Mouse (Mus musculus) layer of hippocampus, adult 2 months (tissue): Measurements from ENCODE around the gene Padi2. TPM values are rescaled to one million over a fixed set of nuclear protein-coding genes. Genes with fewer than 3 reads are reported as not detected.
A peak's percentile ranks its signal among the peaks of the same experiment; 100 is the strongest.

ENCODE experiments used
- DNase-seq, 2 experiments: peaks; one replicate each; pipeline ENCODE4 v3.0.0; 2022; ENCODE audit warnings: low spot score in 2 of 2
- H3K27ac ChIP-seq: fragments of 200-600 bp; 2 replicates; pipeline ENCODE4 v1.8.1; 2022
- H3K4me3 ChIP-seq: fragments of 200-600 bp; 2 replicates; pipeline ENCODE4 v1.8.1; 2022; ENCODE audit warnings: mild to moderate bottlenecking
- CTCF ChIP-seq: fragments of 200-600 bp; conservative IDR thresholded peaks from 2 replicates; pipeline ENCODE4 v1.8.1; 2022; ENCODE audit warnings: antibody characterized with exemption, mild to moderate bottlenecking, moderate library complexity
- total RNA-seq, 2 experiments: library from RNA; stranded (reverse); gene quantifications; 2 replicates each; pipeline ENCODE4 v1.2.3; 2021

The Padi2 gene
- total RNA-seq, 2 experiments from 2014 or later = 20.2 to 26.5 TPM

DNA sequence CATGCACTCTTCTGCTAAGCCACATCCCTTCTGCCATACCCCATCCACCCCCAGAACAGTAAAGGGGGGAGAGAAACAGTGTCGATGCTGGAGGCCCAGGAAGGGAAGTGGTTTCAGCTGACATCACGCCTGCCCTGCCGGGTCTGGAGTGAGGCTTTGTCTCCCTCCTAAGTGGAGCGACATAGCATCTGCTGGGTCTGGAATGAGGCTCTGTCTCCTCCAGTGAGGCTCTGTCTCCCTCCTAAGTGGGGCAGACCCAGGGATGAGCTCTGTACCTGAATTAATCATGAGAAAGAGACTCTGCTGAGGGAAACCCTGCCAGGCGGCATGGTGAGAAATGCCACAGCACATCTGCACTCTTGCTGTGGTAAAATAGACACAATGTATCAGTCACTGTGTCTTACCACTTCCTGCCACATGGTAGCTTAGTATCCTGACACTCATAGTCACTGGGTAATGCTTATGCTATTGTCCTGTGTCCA lies 38.9 kb downstream of the Padi2 start:
- Histone ChIP-seq H3K4me3 (no peak overlapping the region), H3K27ac (peak overlapping the region; percentile 55)
- TF ChIP-seq CTCF = no peak
- no peak for DNase-seq

DNA sequence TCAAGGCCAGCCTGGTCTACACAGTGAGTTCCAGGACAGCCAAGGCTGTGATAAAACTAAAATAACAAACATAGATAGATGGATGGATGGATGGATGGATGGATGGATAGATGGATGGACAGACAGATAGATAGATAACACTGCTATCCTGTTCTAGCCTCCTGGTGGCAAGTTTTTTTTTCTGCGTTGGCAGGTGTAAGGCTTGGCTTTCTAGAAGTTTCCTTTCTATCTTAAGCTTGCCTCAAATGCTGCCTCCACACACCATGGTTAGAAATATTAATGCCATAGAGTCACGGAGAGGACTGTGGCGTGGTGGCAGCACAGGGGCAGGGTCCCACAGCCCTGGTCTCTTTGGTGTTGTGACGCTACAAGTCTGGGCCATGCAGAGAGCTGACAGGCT lies 39.4 kb downstream of the Padi2 start:
- H3K4me3 ChIP-seq = no peak overlapping the region
- DNase-seq = no peak
- TF ChIP-seq CTCF = no peak
- H3K27ac ChIP-seq = peak overlapping the region; percentile 55; the same call in 1 of the 2 replicates

DNA sequence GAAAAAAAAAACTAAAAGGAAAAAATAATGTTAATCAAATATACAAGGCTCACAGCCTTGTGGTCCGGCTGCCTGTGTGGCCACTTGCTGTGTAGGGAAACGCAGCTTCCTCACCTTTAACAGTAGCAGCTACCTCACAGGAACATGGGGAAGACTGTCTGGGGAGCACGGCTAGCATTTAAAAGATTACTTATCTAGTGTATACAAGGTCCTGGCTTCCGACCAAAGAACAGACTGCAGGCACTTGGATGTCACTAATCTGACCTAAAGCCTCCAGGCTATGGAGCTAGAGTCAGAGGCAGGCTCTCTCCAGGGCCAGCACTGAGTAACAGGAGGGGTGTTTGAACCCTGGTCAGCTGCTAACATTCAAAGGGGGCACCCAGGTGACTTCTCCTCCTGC lies 39.9 kb downstream of the Padi2 start:
- no peak overlapping the region for H3K27ac ChIP-seq
- DNase-seq = no peak
- no peak overlapping the region for H3K4me3 ChIP-seq
- no peak for TF ChIP-seq CTCF

DNA sequence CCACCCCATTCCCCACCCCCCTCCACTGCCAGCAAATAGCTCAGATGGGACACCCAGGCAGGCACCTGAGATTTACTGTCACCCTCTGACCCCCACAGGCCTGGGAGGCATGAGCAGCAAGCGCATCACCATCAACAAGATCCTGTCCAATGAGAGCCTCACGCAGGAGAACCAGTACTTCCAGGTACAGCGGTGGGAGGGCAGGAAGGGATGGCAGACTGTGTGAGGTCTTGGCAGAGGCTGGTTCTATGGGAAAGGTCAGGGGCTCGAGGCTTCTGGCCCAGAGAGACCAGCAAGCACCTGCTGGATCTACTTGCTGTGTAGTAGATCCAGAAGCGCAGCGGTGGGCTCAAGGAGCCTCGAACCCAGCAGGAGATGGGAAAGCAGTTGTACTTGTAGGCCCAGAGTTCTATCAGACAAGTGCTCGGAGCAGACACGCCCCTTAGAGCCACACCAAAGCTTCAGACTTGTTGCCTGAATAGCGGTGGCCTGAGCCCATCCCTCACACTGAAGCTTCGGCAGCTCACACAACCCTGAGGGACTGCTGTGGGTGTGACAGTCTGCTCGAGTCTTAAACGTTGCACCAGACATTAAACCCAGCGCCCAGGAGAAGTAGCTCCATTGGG lies 40.5 kb downstream of the Padi2 start:
- Histone ChIP-seq H3K27ac (no peak overlapping the region), H3K4me3 (no peak overlapping the region)
- no peak for TF ChIP-seq CTCF
- no peak for DNase-seq

DNA sequence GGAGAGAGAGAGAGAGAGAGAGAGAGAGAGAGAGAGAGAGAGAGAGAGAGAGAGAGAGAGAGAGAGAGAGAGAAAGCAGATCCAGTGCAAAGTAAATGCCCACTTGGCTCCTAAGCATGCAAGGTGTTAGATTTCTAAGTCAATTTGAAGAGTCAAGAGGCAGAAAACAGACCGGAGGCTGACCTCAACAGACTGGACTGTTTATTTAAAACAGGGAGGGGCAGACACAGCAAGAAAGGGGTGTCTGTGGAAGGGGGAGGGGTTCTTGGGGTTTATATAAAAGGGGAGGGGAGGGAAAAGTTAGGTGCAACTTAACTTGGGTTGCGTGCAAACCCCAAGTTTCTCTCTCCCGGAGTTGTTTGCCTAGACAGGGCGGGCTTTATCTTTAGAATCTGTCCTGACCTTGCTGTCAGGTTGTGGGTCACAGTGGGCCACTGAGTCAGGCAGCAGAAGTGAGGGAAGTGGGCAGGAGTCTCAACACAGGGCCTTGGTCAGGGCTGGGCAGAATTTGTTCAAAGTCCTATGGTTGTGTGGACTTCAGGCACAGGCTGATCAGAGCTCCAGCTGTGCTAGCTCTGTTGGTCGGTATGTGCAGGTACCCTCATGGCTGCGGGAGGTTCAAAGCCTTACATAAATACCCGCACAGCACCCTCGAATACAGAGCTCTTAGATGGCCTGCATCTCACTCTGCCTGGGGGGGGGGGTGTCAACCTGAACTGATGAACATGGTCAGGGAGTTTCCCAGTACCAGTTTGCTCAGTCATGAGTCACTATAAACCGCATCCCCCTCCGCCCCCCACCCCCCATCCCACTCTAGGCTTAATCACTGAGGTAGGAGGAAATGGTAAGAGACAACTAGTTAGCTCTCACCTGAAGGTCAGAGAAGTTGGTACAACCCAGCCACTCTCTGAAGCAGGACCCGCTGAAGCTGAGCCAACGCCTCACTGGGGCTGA lies 41.6 kb downstream of the Padi2 start:
- DNase-seq = no peak
- Histone ChIP-seq H3K4me3 (no peak overlapping the region), H3K27ac (no peak overlapping the region)
- no peak for TF ChIP-seq CTCF

DNA sequence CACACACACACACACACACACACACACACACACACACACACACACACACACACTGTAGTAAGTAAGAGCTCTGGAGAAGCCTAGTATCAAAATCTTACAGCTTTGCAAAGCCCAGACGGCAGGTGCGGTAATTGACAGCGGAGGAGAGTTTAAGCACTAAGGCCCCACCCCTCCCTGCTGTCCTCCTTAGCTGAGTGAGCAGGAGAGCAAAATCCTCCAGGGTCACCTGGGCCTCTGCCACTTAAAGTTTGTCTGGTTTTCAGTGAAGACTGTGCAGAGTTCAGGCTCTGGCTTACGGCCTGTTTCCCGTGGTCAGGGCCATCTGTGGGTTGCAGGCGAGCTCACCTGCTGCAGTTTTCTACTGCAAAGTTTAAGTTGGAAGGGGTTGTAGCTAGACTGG lies 42.3 kb downstream of the Padi2 start:
- no peak overlapping the region for H3K27ac ChIP-seq
- DNase-seq = no peak
- no peak for TF ChIP-seq CTCF
- H3K4me3 ChIP-seq = no peak overlapping the region

DNA sequence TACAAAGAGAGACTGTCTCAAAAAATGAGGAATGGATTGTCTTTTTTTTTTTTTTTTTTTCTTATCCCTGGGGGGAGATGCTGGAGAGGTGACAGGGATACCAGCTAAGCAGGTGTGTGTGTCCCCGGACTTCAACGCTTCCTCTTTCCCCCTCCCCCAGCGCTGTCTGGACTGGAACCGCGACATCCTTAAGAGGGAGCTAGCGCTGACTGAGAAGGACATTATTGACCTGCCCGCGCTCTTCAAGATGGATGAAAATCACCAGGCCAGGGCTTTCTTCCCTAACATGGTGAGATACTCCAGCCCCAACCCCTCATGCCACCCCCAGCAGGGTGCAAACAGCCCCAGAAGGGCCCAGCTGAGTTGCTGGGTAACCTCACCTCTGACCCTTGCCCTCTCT lies 42.9 kb downstream of the Padi2 start:
- TF ChIP-seq CTCF = no peak
- H3K4me3 ChIP-seq = no peak overlapping the region
- no peak overlapping the region for H3K27ac ChIP-seq
- no peak for DNase-seq

DNA sequence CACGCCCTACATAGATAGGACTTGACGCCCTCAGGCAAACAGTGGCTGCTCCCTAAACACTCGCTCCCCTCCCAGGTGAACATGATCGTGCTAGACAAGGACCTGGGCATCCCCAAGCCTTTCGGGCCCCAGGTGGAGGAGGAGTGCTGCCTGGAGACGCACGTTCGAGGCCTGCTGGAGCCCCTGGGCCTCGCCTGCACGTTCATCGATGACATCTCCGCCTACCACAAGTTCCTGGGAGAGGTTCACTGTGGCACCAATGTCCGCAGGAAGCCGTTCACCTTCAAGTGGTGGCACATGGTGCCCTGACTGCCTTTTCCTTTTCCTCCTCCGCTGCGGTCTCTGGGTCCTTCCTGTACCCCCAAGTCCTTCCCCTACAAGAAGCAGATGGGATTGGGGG lies 43.5 kb downstream of the Padi2 start:
- no peak for TF ChIP-seq CTCF
- Histone ChIP-seq H3K4me3 (no peak overlapping the region), H3K27ac (no peak overlapping the region)
- no peak for DNase-seq

DNA sequence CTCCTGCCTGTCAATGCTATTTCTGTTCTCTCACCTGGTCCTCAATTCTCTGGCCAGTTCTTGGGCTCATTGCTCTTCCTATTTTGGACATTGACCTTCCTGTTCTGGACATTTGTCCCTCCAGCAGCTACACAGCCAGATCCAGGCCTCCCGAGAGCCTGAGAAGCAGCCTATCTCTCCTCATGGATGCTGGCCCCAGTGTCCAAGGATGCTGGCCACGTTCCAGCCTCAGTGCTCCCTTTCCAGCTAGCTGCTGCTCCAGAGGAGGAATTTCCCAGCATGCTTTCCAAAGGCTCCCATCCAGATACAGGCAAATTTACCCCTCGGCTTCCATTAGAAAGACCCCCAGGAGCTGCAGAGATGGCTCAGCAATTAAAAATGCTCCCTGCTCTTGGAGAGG lies 44.4 kb downstream of the Padi2 start:
- H3K27ac ChIP-seq = no peak overlapping the region
- TF ChIP-seq CTCF = no peak
- no peak overlapping the region for H3K4me3 ChIP-seq
- no peak for DNase-seq

DNA sequence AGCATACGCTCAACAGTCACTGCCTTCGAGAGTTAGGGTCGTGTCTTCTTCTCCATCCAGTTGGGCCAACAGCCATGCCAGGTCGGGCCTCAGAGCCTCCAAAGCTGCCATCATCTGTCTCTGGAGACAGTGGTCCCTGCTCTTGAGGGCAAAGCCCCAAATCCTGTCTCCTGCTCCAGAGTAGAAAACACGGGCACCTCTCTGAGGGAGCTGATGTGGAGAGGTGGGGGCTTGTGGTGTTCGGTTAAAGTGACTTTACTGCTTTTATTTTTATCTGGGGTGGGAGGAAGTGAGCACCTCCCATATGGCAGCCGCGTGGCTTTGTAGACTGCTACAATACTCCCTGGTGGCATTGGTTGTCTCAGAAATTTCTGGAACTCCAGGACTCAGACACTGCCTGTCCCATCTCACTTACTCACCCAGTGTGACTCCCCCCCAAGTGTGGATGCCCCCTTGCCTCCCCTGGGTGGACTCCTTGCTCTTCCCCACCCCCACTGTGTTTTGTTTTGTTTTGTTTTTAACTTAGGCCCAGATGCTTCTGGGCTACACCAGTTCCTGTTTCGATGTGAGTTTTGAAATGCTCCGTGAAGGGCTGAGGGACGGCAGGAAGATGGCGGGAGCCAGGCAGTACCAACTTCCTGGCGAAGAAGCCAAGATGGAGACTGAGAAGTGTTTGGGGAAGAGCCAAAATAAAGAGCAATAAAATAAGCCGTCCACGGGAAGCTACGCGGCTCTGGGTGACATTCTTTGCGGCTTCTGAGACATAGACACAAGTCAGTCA lies 45.9 kb downstream of the Padi2 start:
- DNase-seq = no peak
- no peak for TF ChIP-seq CTCF
- no peak overlapping the region for H3K4me3 ChIP-seq
- peak overlapping the region; percentile 43; the same call in 1 of the 2 replicates for H3K27ac ChIP-seq

DNA sequence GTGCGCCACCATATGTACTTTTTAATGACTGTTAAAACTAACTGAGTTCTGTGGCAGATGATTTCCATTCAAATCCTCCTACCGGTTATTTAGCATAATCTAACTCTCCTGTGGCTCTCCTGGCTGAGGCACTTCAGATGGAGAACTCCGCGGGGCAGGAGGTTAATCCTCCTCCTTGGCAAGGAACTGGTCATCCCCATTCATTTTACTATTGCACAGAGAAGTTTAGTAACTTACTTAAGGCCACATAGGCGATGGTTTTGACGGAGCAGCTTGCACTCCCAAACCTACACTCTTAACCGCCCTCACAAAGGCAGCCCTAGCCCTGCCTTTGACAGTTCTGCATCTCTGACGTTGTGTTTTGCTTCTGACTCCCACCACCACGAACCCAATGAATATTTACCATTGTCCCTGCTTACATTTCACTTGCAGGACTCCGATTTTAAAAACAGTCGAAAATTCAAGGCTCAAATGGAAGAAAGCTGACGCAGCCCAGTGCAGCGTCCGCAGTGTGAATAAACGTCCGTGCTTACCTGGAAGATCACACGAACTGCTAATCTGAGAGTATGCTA lies 51.1 kb downstream of the Padi2 start:
- no peak for TF ChIP-seq CTCF

DNA sequence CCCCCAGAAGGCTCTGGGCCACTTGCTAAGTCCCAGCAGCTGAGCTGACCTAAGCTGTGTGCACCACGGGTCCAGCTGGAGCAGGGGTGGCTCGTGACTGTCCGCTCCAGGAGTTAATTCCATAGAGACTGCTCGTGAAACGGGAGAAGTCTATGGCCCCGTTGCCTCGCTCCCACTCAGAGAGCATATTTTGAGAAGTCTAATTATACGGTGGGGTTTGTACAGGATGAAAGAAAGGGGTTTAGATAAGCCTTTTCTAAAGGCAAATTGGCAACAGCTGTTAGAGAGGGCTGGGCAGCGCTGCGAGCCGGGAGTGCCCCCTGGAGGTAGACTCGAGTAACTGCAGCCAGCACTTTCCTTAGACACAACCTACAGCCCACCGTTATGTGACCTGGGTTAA lies 51.6 kb downstream of the Padi2 start:
- H3K4me3 ChIP-seq = peak overlapping the region; percentile 61
- TF ChIP-seq CTCF = peak; percentile 99
- DNase-seq = peak; percentile 82
- H3K27ac ChIP-seq = peak overlapping the region; percentile 91

More for the DNA sequence above, 51.1 kb downstream of the Padi2 start:
- H3K4me3 ChIP-seq = peak overlapping the region; percentile 61
- H3K27ac ChIP-seq = peak overlapping the region; percentile 91
- DNase-seq = no peak
